24 mouse cellular contexts compared by ENCODE assay signal in the genomic region with DNA sequence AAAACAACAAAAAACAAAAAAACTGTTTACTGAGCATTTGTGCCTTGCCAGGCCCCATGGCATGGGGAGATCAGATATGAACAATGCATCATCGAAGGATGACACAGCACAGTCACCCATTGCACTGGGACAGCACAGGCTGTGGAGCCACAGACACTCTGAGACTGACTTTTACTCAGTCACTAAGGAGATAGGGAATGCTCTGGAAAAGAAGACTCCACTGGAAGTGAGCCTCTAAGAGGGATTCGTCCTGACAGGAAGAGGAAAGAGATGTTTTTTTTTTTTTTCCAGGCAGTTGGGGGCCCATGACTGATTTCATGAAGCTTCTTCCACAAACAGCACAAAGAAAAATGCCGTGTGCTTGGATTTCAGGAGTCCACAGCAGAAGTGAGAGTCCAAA. TPM values are rescaled to one million over a fixed set of nuclear protein-coding genes. Genes with fewer than 3 reads are reported as not detected.
A peak's percentile ranks its signal among the peaks of the same experiment; 100 is the strongest.
DNase-seq lines count a peak whose midpoint lies in the region; ATAC-seq and TF ChIP-seq lines count a peak whose summit lies in the region.
"Had no signal": no experiment of that assay in that cellular context is flagged by ENCODE, and none has a peak within 500 bp of the region (broad histone marks: within the 10 kb centered on the region; RNA-seq: fewer than 3 reads in every experiment).

No protein-coding gene starts in this region.

- no peak for TF ChIP-seq POLR2A in CH12.LX (IDR thresholded peaks at IDR 0.05; ENCODE audit: low read depth, low read length)

- H3K27ac ChIP-seq in kidney, embryonic 14.5 days (ENCODE audit: low read depth, low read length) = peak overlapping the region; percentile 55; the same call in 1 of the 2 replicates
- peak overlapping the region; percentile 37; the same call in 1 of the 2 replicates for H3K27ac ChIP-seq in kidney, postnatal 0 days
- H3K27ac ChIP-seq in CH12.LX (ENCODE audit: insufficient read depth, low read depth) = no peak overlapping the region
- H3K27ac ChIP-seq: forebrain, embryonic 10.5 days; forebrain, embryonic 13.5 days; hindbrain, embryonic 12.5 days; hindbrain, embryonic 15.5 days had no signal

- 30% methylated on average over 3 of the region's 3 CpGs for WGBS in kidney, embryonic 14.5 days
- WGBS in kidney, postnatal 0 days = 36% methylated on average over 3 of the region's 3 CpGs

- no peaks in the 10 kb centered on the region for H3K79me2 ChIP-seq in CH12.LX (replicated peaks; ENCODE audit: control insufficient read depth, extremely low read depth, insufficient read depth, poor library complexity, severe bottlenecking)

- no peak for DNase-seq in kidney, postnatal 36 days
- no peak for DNase-seq in kidney, postnatal 0 days (ENCODE audit: low spot score)
- DNase-seq in kidney, adult 9 months = no peak
- no peak for DNase-seq in CH12.LX (ENCODE audit: extremely low read depth)
- no peak for DNase-seq in adrenal gland, postnatal 25 days
- DNase-seq: adrenal gland, adult 8-10 months; adrenal gland, postnatal 36 days; cerebellum, adult 18-20 months; cerebellum, adult 9-10 months; cerebellum, postnatal 14 days; gastrocnemius, postnatal 10 days; gastrocnemius, postnatal 36 days had no signal

- H3K36me3 ChIP-seq in kidney, embryonic 14.5 days (ENCODE audit: control insufficient read depth, insufficient read depth, low read length) = no peaks in the 10 kb centered on the region
- H3K36me3 ChIP-seq in kidney, postnatal 0 days (ENCODE audit: insufficient read depth, low read length) = no peaks in the 10 kb centered on the region
- H3K36me3 ChIP-seq in CH12.LX (replicated peaks in 1 of 2; ENCODE audit: control insufficient read depth in 1 of 2, insufficient read depth in 1 of 2, low read length in 1 of 2) = no peaks in the 10 kb centered on the region
- H3K36me3 ChIP-seq: forebrain, embryonic 10.5 days; hindbrain, embryonic 12.5 days; hindbrain, embryonic 15.5 days had no signal

- no peak overlapping the region for H3K9ac ChIP-seq in kidney, embryonic 14.5 days (ENCODE audit: low read depth, low read length)
- no peak overlapping the region for H3K9ac ChIP-seq in kidney, postnatal 0 days (ENCODE audit: low read depth, low read length)
- H3K9ac ChIP-seq in CH12.LX (ENCODE audit: insufficient read depth, low read depth) = no peak overlapping the region
- H3K9ac ChIP-seq: forebrain, embryonic 13.5 days; hindbrain, embryonic 12.5 days; hindbrain, embryonic 15.5 days had no signal

- no peak overlapping the region for H3K4me3 ChIP-seq in kidney, embryonic 14.5 days (ENCODE audit: low read length)
- H3K4me3 ChIP-seq in kidney, postnatal 0 days (replicated peaks; ENCODE audit: low read depth, low read length) = no peak overlapping the region
- H3K4me3 ChIP-seq in CH12.LX (replicated peaks in 1 of 3; ENCODE audit: low read depth in 2 of 3, low read length in 2 of 3, poor library complexity in 1 of 3) = no peak overlapping the region
- H3K4me3 ChIP-seq: forebrain, embryonic 10.5 days; forebrain, embryonic 13.5 days; hindbrain, embryonic 12.5 days; hindbrain, embryonic 15.5 days had no signal

- no peak for TF ChIP-seq RAD21 in CH12.LX (IDR thresholded peaks at IDR 0.05; ENCODE audit: low read depth, low read length)

- 0 out of 2 replicates have a peak, but pooled peaks have one; percentile 34 for ATAC-seq in kidney, embryonic 14.5 days (ENCODE audit: low FRiP score, low TSS enrichment)
- no peak for ATAC-seq in kidney, postnatal 0 days (replicated peaks; ENCODE audit: low FRiP score, low read depth)
- ATAC-seq: activated CD4-positive, CD25-positive, alpha-beta regulatory T cell, adult 4 months; CD4-positive, CD25-positive, alpha-beta regulatory T cell, adult 4 months; forebrain, embryonic 13.5 days; forebrain, embryonic 16.5 days had no signal

- H3K4me2 ChIP-seq in kidney, embryonic 14.5 days (replicated peaks; ENCODE audit: low read depth, low read length) = no peak overlapping the region
- H3K4me2 ChIP-seq in kidney, postnatal 0 days (ENCODE audit: low read length) = no peak overlapping the region
- no peak overlapping the region for H3K4me2 ChIP-seq in CH12.LX (ENCODE audit: insufficient read depth, low read depth, poor library complexity, severe bottlenecking)
- H3K4me2 ChIP-seq: forebrain, embryonic 13.5 days; hindbrain, embryonic 12.5 days; hindbrain, embryonic 15.5 days had no signal

- no peaks in the 10 kb centered on the region for H3K9me3 ChIP-seq in kidney, embryonic 14.5 days (ENCODE audit: control insufficient read depth, low read length)
- H3K9me3 ChIP-seq in kidney, postnatal 0 days (replicated peaks; ENCODE audit: low read length) = no peaks in the 10 kb centered on the region
- H3K9me3 ChIP-seq in CH12.LX (replicated peaks; ENCODE audit: low read length) = no peaks in the 10 kb centered on the region
- H3K9me3 ChIP-seq: forebrain, embryonic 10.5 days; forebrain, embryonic 13.5 days; hindbrain, embryonic 12.5 days; hindbrain, embryonic 15.5 days had no signal

- no peaks in the 10 kb centered on the region for H3K27me3 ChIP-seq in kidney, embryonic 14.5 days (ENCODE audit: control insufficient read depth, insufficient read depth, low read length)
- no peaks in the 10 kb centered on the region for H3K27me3 ChIP-seq in kidney, postnatal 0 days (ENCODE audit: insufficient read depth, low read length)
- no peaks in the 10 kb centered on the region for H3K27me3 ChIP-seq in CH12.LX (replicated peaks)
- H3K27me3 ChIP-seq: forebrain, embryonic 13.5 days; hindbrain, embryonic 12.5 days; hindbrain, embryonic 15.5 days had no signal

- no peak for TF ChIP-seq CTCF in kidney, postnatal 0 days (IDR thresholded peaks at IDR 0.05; ENCODE audit: low read depth)
- TF ChIP-seq CTCF in CH12.LX (conservative IDR thresholded peaks at IDR 0.05 in 1 of 2, IDR thresholded peaks at IDR 0.05 in 1 of 2; ENCODE audit: low read depth in 2 of 2, low read length in 2 of 2) = no peak

- dilution Hi-C loops in CH12.LX (cut with MboI; ENCODE audit: extremely low pct_ligation_motif_present, extremely low pct_unique_long_range_greater_than_20kb, low sequenced_read_pairs) = no loop called here

- H3K4me1 ChIP-seq in kidney, embryonic 14.5 days (ENCODE audit: control insufficient read depth, insufficient read depth, low read length) = peaks cover 9% of the 10 kb centered on the region; the same call in 1 of the 2 replicates
- peaks cover 3% of the 10 kb centered on the region; the same call in 1 of the 2 replicates for H3K4me1 ChIP-seq in kidney, postnatal 0 days (replicated peaks; ENCODE audit: insufficient read depth, low read length)
- peaks cover 6 to 54% of the 10 kb centered on the region in 2 experiments; a peak in 3 of 4 replicates for H3K4me1 ChIP-seq in CH12.LX (ENCODE audit: control insufficient read depth in 1 of 2, insufficient read depth in 2 of 2)
- H3K4me1 ChIP-seq: forebrain, embryonic 10.5 days; forebrain, embryonic 13.5 days; hindbrain, embryonic 12.5 days; hindbrain, embryonic 15.5 days had no signal

- no peak for TF ChIP-seq EP300 in CH12.LX (IDR thresholded peaks at IDR 0.05; ENCODE audit: low read length)

- in situ Hi-C loops in CH12.LX (cut with MboI; ENCODE audit: low pct_ligation_motif_present, low pct_unique_long_range_greater_than_20kb, low sequenced_read_pairs) = no loop called here

TF ChIP-seq in CH12.LX, 34 proteins besides CTCF, POLR2A, EP300 and RAD21:
- TF ChIP-seq RCOR1 (conservative IDR thresholded peaks at IDR 0.05; ENCODE audit: low read depth, low read length) (no peak), MAZ (IDR thresholded peaks at IDR 0.05; ENCODE audit: low read depth, low read length) (no peak), ELF1 (IDR thresholded peaks at IDR 0.05; ENCODE audit: low read depth, low read length) (no peak), ZC3H11A (IDR thresholded peaks at IDR 0.05; ENCODE audit: low read depth, low read length) (no peak), ZNF384 (IDR thresholded peaks at IDR 0.05; ENCODE audit: low read depth, low read length) (0 out of 2 replicates have a peak, but pooled peaks have one; percentile 8), JUN (IDR thresholded peaks at IDR 0.05; ENCODE audit: insufficient read depth, low read depth, low read length) (no peak), KAT2A (IDR thresholded peaks at IDR 0.05; ENCODE audit: insufficient replicate concordance, low read length) (no peak), CHD2 (IDR thresholded peaks at IDR 0.05; ENCODE audit: low read length) (no peak)

RNA-seq across cellular contexts. Expression of a gene that starts 40.1 kb away (rescaled TPM):
- 14.9 and 25.7 TPM in 2 replicates for polyA plus RNA-seq in kidney, embryonic 14.5 days (2014; fragmentation: Nextera tagmentation; extraction: Ambion mirVana)
- 13.5 and 13.8 TPM in 2 replicates for polyA plus RNA-seq in kidney, postnatal 0 days (2015; fragmentation: Nextera tagmentation; extraction: Ambion mirVana)
- total RNA-seq in CH12.LX (2012; rRNA removed) = 8.4 and 9.0 TPM in 2 replicates
- total RNA-seq in CH12.LX (2014; rRNA removed) = 9.2 and 10.3 TPM in 2 replicates
- 6.6 and 6.9 TPM in 2 replicates for polyA plus RNA-seq in CH12.LX (2012; ENCODE audit: insufficient read length, low read depth)
- 33.6 and 38.6 TPM in 2 replicates for total RNA-seq in adrenal gland, postnatal 25 days (2021)

RNA-seq across cellular contexts. Expression of a gene that starts 41.7 kb away (rescaled TPM):
- 0.69 and 0.80 TPM in 2 replicates for polyA plus RNA-seq in kidney, embryonic 14.5 days (2014; fragmentation: Nextera tagmentation; extraction: Ambion mirVana)
- 0.70 and 0.74 TPM in 2 replicates for polyA plus RNA-seq in kidney, postnatal 0 days (2015; fragmentation: Nextera tagmentation; extraction: Ambion mirVana)
- total RNA-seq in CH12.LX (2012; rRNA removed) = 0.04 TPM in 1 of 2 replicates, not detected in the other
- total RNA-seq in CH12.LX (2014; rRNA removed) = 0.24 and 0.42 TPM in 2 replicates
- polyA plus RNA-seq in CH12.LX (2012; ENCODE audit: insufficient read length, low read depth) = 0.27 and 0.29 TPM in 2 replicates
- total RNA-seq in adrenal gland, postnatal 25 days (2021) = 0.29 and 1.1 TPM in 2 replicates
- total RNA-seq: gastrocnemius, adult 18-20 months; gastrocnemius, postnatal 36 days; granulocyte monocyte progenitor cell, adult 5-6 weeks; hematopoietic stem cell, adult 5-6 weeks had no signal
- polyA plus RNA-seq: C2C12 had no signal
